Mouse (Mus musculus) thymus, postnatal 0 days (tissue): Measurements from ENCODE around the gene Shisa5. TPM values are rescaled to one million over a fixed set of nuclear protein-coding genes. Genes with fewer than 3 reads are reported as not detected.

Source experiments
- polyA plus RNA-seq: library from polyadenylated mRNA; unstranded; fragments of >200 nt; fragmentation: Nextera tagmentation; extraction: Ambion mirVana; gene quantifications from 2 replicates; pipeline ENCODE4 v1.2.1, GENCODE M21; 2015

The Shisa5 gene
- polyA plus RNA-seq, 1 experiment from 2014 or later, result 212 TPM

Other genes starting within 250 kb of the Shisa5 start
- 5.7 and 6.4 TPM in 2 replicates for gene Nckipsd, start 230.2 kb upstream of the Shisa5 start, polyA plus RNA-seq
- gene Celsr3, start 212.2 kb upstream of the Shisa5 start, polyA plus RNA-seq, result 0.01 and 0.08 TPM in 2 replicates
- 7.5 and 8.5 TPM in 2 replicates for gene Slc26a6, start 185.3 kb upstream of the Shisa5 start, polyA plus RNA-seq
- gene Tmem89, start 123.9 kb upstream of the Shisa5 start, polyA plus RNA-seq, result not detected in 2 replicates
- 407 and 414 TPM in 2 replicates for gene Uqcrc1, start 101.9 kb upstream of the Shisa5 start, polyA plus RNA-seq
- 0.46 and 0.63 TPM in 2 replicates for gene Col7a1, start 85.0 kb upstream of the Shisa5 start, polyA plus RNA-seq
- not detected in 2 replicates for gene Ucn2, start 52.6 kb upstream of the Shisa5 start, polyA plus RNA-seq
- gene Pfkfb4, start 46.8 kb upstream of the Shisa5 start, polyA plus RNA-seq, result 6.0 and 7.7 TPM in 2 replicates
- gene Trex1, start 21.2 kb downstream of the Shisa5 start, polyA plus RNA-seq, result 42.1 and 42.4 TPM in 2 replicates
- 23.4 and 28.4 TPM in 2 replicates for gene Atrip, start 35.6 kb downstream of the Shisa5 start, polyA plus RNA-seq
- gene Ccdc51, start 43.9 kb downstream of the Shisa5 start, polyA plus RNA-seq, result 18.6 and 19.0 TPM in 2 replicates
- 808 and 867 TPM in 2 replicates for gene Tma7, start 44.0 kb downstream of the Shisa5 start, polyA plus RNA-seq
- 3.3 and 3.8 TPM in 2 replicates for gene Plxnb1, start 56.8 kb downstream of the Shisa5 start, polyA plus RNA-seq
- gene Fbxw21, start 123.5 kb downstream of the Shisa5 start, polyA plus RNA-seq, result not detected in 2 replicates
- not detected in 2 replicates for gene Fbxw13, start 157.4 kb downstream of the Shisa5 start, polyA plus RNA-seq
- not detected in 2 replicates for gene Fbxw20, start 196.2 kb downstream of the Shisa5 start, polyA plus RNA-seq
- gene Fbxw14, start 249.1 kb downstream of the Shisa5 start, polyA plus RNA-seq, result not detected in 2 replicates